Mouse (Mus musculus) retina, embryonic 14.5 days (tissue): ENCODE measurements around the gene Slc40a1.

Source experiments
- DNase-seq: peaks from one replicate; pipeline ENCODE4 v3.0.0-alpha.2; 2015; ENCODE audit warnings: low spot score

Gene Slc40a1

DNA sequence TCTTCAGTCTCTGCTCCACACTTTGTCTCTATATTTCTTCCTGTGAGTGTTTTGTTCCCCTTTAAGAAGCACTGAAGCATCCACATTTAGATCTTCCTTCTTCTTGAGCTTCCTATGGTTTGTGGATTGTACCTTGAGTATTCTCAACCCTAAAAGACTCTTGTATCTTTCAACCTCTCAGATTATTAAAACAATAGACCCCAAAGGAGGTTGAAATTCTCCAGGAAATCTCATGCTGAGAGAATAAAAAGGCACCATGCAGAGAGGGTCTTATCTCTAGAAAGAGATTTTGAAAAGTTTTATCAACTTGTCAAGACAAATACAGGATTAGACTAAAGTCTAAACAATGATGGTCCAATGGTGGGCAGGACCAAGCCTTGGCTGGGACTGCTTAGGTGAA, 42.9 kb downstream of the Slc40a1 start:
- DNase-seq, result no peak

DNA sequence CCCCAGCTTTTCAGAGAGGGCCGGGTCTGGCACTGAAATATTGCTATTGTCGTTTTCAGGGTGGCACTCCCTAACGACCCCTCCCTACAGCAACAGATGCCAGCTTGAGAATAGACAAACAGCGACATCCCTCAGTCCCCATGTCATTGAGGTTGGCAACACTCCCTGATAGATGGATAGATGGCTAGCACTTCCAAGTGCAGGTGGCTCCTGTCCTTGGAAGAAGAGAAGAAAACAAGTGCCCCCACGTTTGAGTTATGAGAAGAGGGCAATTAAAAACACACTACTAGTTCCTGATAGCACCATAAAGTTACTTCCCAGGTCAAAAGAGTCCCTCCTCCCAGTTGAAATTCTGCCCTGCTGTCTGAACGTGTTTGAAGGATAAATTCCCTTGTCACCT, 44.2 kb downstream of the Slc40a1 start:
- no peak for DNase-seq

DNA sequence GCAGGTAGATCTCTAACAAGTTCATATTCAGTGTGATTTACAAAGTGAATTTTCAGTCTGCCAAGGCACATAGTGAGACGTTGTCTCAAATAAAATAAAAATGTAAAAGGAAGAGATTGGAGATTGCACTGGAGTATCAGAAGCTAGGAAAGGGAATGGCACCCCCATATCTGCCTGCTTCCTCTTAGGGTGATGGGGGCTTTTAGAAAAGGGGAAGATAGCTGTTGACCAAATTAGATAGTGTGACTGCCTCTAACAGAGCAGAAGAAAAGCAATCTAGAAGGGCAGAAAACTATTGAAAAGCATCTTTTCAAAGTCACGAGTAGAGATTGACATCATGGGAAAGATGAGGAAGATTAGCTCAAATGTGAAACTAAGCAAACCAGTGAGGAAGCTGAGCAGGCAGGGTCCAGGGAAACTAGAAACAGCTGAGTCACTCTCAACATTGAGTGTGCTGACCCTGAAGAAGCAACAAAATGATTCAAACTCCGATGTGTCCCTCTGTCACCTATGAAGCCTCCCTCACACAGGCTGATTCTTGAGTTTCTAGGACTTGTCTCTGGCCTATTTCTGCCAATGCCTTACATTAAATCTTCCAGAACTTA, 45.0 kb downstream of the Slc40a1 start:
- DNase-seq, result no peak

DNA sequence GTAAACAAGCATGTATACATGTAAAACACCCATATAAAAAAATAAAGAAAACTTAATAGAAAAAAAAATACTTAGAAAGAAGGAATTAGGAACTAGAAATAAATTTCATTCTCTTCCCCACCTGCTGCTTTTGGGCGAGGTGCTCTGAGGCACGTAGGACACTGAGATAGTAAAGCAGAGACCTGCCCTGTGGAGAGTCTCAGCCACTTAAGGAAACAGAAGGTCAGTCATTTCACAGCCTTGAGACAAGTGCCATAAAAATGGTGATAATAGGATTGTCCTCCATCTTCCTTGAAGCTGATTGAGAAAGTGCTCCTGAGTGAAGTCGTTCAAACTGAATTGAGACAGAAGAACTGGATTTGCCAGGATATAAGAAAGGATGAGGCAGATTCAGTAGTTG, 48.9 kb downstream of the Slc40a1 start:
- no peak for DNase-seq

DNA sequence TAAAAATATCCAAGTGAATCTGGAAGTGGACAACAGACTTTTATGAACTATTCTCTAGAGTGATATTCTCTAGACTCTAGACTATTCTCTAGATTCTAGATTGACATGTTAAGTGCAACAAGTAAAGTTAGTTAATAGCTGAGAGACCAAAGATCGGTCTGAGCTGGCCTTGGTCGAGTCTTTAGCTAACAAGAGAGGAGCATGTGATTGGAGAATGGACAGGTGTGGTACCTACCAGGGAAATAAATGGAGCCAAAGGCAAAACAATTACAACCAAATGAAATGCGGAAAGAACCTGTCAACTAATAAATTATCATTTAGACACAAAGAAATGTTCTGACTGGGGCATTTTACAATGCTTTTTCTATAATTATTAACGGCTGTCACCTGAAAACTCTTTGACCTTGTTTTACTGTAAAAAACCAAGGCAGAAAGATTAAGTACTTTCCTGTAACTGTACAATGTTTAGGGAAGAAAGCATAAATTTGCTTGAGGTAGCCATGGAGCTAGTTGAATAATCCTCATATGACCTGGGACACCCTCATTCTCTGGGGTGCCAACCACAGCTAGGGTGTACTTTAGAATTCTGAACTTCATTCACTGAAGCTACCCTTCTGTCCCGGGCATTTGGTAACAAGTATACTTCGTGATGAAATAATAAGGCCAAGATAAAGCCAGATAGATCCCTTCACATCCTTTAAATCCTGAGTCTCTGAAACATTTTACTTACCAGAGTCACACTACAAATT, 49.7 kb downstream of the Slc40a1 start:
- DNase-seq, result no peak

DNA sequence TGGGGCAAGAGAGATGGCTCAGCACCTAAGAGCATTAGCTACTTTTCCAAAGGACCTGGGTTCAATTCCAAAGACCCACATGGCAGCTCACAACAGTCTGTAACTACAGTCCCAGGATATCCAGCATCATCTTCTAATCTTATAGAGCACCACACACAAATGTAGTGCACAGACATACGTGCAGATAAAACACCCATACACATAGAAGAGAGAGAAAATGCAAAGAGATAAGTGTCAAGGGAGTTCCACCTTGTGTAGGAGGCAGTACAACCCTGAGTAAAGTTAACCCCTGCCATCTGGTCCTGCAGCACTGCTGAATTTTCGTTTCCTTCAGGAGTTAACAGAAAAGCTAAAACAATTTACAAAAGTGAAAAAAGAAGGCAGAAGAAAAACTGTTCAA, 50.7 kb downstream of the Slc40a1 start:
- no peak for DNase-seq

DNA sequence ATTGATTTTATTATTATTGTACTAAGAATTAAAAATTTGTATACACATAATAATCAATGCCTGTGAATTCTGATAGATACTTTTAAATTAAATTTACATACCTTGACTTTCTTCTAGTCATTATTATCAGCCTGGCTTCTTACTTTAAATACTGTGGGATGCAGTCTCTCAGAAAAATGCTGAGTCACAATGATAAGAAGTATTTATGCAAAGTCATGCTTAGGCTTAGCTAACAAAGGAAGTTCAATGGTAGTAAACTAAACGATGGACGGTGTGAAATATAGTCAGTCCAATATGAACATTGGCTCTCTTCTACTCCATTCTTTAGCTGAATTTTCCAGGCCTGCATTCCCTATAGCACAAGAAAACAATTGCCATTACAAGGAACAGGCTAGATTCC, 53.1 kb downstream of the Slc40a1 start:
- no peak for DNase-seq

DNA sequence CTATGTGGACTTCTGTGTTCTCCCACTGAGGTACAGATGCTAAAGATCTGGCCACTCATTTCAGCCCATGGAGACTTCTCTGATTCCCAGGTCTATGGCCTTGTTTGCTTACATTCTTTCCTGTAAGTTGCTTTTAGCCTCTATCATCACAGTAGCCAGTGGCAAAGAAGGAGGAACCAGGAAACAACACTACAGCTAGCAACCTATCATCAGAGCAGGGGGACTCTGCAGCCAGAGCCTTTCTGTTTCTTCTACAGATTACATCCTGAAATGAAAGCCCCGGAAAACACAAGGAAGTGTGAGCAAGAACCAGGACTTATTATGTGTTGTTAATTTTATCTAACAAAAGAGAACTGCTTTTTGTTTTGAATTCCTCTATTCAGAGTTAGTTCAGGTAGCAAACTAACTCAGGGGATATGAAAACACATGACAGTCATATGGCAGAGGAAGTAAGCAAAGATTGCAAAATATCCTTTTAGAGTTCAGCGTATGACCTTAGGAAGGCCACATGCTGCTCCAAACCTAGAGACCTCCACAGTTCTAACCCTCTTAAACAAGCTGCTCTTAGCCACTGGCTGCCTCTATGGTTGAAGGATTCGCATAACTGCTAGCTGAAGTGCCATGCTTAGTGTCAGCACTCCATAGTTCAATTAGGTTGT, 57.7 kb downstream of the Slc40a1 start:
- DNase-seq, result no peak

DNA sequence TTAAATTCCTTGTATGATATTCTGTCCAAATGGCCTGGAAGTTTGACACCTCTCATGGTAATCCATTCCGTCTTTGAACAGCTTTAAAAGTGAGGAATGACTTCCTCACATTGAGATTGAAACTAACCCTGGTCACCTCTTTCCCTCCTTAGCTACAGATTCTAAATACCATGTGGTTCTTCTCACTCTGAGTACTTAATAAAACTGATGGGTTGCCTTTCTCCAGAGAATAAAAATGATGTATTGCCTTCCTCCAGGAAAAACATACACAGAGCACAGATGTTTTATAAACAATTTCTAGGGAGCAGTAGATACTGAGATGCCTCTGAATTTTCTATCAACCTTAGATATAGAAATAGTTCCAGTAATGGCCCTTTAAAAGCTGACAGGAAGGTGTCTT, 58.3 kb downstream of the Slc40a1 start:
- DNase-seq, result no peak

DNA sequence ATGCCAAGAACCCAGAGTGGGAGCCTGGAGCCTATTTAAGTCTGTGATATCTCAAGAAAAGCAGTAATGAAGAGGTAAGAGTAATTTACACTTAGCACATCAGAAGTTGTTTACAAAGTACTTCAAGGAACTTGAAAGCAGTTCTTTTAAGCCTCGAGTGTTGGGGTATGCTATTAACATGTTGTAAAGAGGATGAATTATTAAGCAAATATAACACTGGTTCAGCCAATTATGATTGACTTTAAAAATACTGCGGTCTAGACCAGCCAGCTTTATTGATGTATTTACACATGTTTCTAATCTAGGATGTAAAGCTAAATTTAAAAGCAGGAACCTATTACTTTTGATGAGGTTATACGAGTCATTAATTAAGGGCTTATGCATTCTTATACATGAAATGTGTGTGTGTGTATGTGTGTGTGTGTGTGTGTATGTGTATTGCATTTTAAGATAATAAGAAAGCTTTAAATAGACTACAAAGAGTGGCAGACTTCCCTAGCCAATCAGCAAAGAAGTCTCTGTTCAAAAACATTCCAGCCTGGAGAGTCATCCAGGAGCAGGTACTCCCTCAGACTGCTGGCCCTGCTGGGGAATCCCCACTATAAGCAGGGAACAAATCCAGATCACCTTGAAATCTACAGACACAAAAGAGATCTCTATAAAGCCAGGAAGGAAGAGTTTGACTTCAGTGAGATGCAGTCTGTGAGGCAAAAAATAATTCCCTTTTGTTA, 59.9 kb downstream of the Slc40a1 start:
- DNase-seq, result no peak

DNA sequence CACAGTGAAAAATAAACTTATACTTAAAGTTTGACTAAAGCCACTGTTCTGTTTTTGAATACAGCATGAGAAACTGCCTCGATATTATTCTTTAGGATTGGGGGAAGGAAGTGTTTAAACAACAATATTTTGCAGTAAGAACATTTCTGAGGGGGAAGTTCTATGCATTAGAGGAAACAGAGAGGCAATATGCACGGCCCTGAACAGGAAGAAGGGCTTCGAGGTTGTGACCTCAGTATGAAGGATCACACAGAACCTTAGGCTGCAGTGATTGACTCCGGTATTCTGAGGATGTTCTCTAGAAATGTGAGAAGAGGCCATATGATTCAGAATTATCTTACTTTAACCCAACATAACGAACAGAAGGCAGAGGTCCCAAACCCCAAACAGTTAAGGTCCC, 60.6 kb downstream of the Slc40a1 start:
- DNase-seq, result no peak

DNA sequence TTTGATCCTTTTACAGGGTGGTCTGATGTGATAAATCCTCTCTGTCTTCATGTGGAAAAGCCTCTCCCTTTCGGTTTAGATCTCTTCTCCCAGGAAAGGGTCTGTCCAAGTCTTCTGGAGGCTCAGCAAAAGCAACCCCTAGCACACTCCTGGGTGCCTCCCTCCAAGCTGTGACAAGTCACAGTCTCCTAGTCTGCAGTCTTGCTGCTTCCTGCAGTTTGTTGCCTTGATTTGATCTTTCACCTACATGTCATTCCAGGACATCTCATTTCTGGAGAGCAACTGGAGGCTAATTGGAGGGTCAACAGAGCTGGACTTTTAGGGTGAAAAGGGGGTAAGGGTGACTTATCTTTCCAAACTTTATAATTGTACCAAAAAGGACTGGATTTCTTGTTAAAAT, 61.0 kb downstream of the Slc40a1 start:
- DNase-seq, result no peak

DNA sequence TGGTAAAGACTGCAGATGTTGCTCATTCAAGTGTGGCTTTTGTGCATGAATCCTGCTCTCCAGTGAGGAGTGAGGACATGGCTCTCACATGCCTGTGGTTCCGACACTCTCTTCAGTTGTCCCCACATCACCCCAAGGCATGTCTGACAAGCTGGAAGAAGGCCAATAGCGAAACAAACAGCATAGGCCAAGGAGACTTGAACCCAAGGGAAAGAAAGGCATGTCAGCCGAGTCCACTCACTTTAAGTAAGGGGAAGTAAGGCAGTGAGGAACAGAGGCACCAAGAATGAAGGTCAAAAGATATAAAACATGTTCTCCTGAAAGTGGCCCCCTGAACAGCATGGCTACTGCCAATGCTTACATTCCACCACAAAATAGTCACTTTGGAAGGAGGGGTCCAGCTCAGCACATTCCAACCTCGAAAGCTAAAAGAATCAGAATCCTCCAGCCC, 61.7 kb downstream of the Slc40a1 start:
- DNase-seq, result no peak

DNA sequence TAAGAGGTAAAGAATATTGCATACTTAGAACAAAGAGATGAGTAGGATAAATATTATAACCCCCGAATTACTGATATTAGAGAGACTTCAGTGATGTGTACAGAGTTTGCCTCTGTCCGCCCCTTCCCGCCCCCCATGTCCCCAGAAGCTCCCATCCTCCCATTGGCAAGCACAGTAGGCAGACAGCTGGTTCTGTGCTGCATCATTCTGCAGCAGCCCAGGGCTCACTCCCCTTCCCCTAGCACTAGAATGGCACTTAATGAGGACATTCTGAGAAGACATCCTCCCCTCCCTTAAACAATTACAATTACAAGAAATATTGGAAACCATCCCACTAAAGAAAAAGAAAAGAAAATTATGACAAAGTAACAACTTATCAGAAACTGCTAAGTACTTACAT, 62.7 kb downstream of the Slc40a1 start:
- DNase-seq, result no peak

DNA sequence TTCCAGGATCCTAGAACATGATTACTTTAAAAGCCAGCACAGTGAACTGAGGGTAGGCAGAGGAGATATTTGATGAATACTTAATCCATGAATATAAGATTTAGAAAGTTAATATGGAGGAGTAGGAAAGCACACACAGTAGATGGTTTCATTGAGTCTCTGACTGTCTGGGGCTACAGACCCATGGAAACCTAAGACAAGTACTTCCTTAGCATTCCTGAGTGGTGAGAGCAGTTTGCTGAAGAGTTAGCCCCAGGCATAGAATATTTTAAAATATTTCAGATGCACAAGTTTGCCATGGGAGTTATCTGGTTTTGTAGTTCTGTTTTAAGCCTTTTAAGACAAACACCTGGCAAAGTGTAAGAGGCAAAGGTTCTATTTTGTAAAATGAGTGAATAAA, 65.2 kb downstream of the Slc40a1 start:
- DNase-seq, result no peak

DNA sequence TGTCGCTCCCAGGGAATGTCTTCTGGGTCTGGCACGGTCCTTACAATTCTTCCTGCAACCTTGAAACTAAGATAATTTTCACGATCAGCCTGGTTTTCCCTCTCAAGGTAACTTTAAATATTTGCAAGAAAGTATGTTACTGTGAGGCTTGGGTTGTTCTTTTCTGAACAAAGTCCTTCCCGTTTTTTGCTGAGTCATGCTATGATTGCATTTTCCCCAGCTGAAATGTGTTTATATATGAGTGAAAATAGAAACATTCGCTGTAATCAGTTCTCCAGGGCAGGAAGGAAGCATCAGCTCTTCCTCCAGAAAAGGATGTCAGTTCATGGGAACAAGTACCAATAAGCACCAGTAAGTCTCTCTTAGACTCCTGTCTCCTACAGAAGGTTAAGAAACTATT, 66.0 kb downstream of the Slc40a1 start:
- DNase-seq, result no peak
